Mouse (Mus musculus): ENCODE results near the gene Sel1l3. TPM values are rescaled to one million over a fixed set of nuclear protein-coding genes. Genes with fewer than 3 reads are reported as not detected.

Sel1l3 gene
- polyA plus RNA-seq (2014; fragmentation: Nextera tagmentation; extraction: Ambion mirVana), result 7.3 and 7.5 TPM in 2 replicates

DNA sequence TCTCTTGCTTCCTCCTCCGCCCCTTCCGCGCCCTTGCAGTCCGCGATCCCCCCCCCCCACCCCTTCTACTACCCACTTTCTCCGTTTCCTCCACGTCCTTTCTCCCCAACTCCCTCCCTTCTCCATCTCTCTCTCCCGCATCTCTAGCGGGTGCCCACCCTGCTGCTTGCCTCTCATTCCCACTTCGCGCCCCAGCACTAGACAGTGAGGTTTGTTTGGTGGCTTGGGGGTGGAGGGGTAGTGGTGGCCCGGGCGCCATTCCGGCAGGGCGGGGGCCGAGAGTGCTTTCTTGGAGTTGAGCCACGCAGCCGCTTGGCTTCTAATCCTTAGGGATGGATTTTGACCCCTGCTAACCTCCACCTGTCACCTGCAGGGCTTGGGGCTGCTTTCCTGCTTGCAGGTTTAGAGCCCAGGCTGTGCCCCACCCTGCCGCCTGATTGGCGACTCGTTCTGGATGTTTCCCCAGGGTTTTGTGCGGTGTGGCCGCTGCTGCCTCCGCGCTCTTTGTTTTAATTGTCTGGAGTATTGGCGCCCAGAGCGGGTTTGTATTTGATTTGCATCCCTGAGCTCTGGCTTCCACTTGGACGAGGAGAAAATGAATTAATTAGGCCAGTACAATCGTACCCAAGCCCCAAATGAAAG is at the start of gene Sel1l3:
Gene Sel1l3, minus strand, starts transcription at position 217 of the 642 bp plus-strand sequence.
- peaks cover 8% of the 10 kb centered on the region; the same call in 1 of the 2 replicates for H3K4me1 ChIP-seq (ENCODE audit: control insufficient read depth, insufficient read depth, low read length)
- ATAC-seq (ENCODE audit: insufficient number of reproducible peaks, insufficient read depth, low FRiP score, low read depth), result 0 out of 2 replicates have a peak, but pooled peaks have one; percentile 51
- H3K27ac ChIP-seq (ENCODE audit: low read length), result no peak within 1 kb of the TSS
- no peaks in the 10 kb centered on the region for H3K36me3 ChIP-seq (ENCODE audit: control insufficient read depth, insufficient read depth, low read length)
- H3K4me2 ChIP-seq (replicated peaks; ENCODE audit: low read depth, low read length), result peak within 1 kb of the TSS; percentile 99
- H3K9ac ChIP-seq (replicated peaks; ENCODE audit: low read depth, low read length), result peak within 1 kb of the TSS; percentile 53
- WGBS, result 4% methylated on average over 24 of the region's 29 CpGs
- H3K4me3 ChIP-seq (ENCODE audit: low read depth, low read length), result peak within 1 kb of the TSS; percentile 63
- no peaks in the 10 kb centered on the region for H3K9me3 ChIP-seq (ENCODE audit: control insufficient read depth, low read depth, low read length)
- H3K27me3 ChIP-seq (ENCODE audit: control insufficient read depth, insufficient read depth, low read length), result peaks cover 3% of the 10 kb centered on the region; the same call in 1 of the 2 replicates

DNA sequence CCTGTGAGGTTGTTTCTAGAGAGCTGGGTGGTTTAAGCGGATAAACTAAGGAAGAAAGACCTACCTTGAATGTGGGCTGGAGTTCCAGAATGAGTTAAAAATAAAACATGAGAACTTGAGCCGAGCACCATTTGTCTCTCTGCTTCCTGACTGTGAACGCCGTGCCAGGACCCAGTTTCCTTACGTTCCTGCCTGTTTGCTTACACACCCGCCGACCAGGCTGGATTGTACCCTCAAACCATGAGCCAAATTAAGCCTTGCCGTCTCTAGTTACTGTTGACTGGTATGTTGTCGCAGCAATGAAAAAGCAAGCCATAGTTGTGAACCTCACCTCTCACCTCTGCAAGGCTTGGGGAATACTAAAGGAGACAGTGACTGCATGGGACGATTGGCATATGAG is 48.3 kb upstream of the Sel1l3 start:
- H3K4me2 ChIP-seq (replicated peaks; ENCODE audit: low read depth, low read length), result no peak overlapping the region
- H3K27ac ChIP-seq (ENCODE audit: low read length), result no peak overlapping the region
- H3K27me3 ChIP-seq (ENCODE audit: control insufficient read depth, insufficient read depth, low read length), result no peaks in the 10 kb centered on the region
- H3K9ac ChIP-seq (replicated peaks; ENCODE audit: low read depth, low read length), result no peak overlapping the region
- no peak for ATAC-seq (ENCODE audit: insufficient number of reproducible peaks, insufficient read depth, low FRiP score, low read depth)
- H3K4me1 ChIP-seq (ENCODE audit: control insufficient read depth, insufficient read depth, low read length), result no peaks in the 10 kb centered on the region
- H3K4me3 ChIP-seq (ENCODE audit: low read depth, low read length), result no peak overlapping the region
- no peaks in the 10 kb centered on the region for H3K36me3 ChIP-seq (ENCODE audit: control insufficient read depth, insufficient read depth, low read length)
- H3K9me3 ChIP-seq (ENCODE audit: control insufficient read depth, low read depth, low read length), result no peaks in the 10 kb centered on the region
- 71% methylated on average over 10 of the region's 10 CpGs for WGBS

DNA sequence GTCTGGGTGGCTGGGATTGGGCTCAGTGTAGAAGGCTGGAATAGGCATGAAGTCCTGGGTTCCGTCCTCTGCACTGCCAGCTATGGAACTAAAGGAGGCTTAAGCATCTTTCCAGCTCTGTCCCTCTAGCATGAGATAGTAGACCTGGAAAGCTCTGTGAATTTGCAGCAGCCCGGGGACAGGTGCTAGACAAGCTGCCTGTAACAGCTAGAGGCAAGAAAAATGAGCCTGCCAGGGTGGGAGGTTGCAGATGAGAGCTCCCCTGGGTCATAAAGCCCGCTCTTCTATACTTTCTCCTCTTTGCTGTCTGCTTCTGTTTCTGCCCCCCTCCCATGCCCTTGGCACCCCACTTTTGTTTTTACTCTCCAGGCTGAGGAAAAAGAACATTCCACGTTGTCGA is 46.2 kb upstream of the Sel1l3 start:
- no peaks in the 10 kb centered on the region for H3K27me3 ChIP-seq (ENCODE audit: control insufficient read depth, insufficient read depth, low read length)
- WGBS, result 45% methylated on average over 5 of the region's 5 CpGs

DNA sequence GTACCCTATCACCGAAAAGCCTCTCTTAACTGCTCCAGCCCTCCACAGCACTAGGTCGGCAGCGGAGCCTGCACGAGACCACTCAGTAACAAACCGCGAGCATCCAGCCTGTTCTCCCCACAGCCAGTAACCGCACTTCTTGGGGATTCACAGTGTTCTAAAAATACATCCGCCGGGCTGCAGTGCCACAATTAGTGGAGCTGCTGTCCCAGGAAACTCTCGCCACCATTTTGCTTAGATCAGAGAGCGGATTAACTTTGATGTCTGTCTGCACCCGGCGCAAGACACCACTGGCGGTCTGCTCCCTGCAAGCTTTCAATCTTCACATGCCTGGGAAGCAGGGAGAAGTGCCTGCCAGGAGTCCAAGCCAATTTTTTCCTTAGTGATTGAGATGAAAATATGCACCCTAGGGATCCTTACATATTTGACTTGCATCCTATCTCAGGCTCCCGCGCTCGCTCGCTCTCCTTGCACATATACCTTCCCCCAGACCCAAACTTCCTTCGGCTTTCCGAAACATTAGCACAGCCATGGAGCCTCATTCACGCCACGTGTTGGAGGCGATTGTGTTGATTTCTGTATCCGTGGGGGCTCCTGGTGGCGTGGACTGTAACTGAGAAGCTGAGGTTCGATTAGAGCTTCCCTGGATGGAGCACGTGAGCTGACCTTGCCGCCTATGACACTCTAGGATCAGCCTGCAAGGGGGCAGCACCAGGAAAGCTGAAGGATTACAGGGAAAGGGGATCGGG is 44.5 kb upstream of the Sel1l3 start:
- peak overlapping the region; percentile 32 for H3K4me3 ChIP-seq (ENCODE audit: low read depth, low read length)
- ATAC-seq (ENCODE audit: insufficient number of reproducible peaks, insufficient read depth, low FRiP score, low read depth), result no peak; the same call in 1 of the 2 replicates
- no peaks in the 10 kb centered on the region for H3K9me3 ChIP-seq (ENCODE audit: control insufficient read depth, low read depth, low read length)
- H3K4me1 ChIP-seq (ENCODE audit: control insufficient read depth, insufficient read depth, low read length), result no peaks in the 10 kb centered on the region
- WGBS, result 3% methylated on average over 29 of the region's 29 CpGs
- H3K36me3 ChIP-seq (ENCODE audit: control insufficient read depth, insufficient read depth, low read length), result no peaks in the 10 kb centered on the region
- H3K27me3 ChIP-seq (ENCODE audit: control insufficient read depth, insufficient read depth, low read length), result no peaks in the 10 kb centered on the region
- H3K27ac ChIP-seq (ENCODE audit: low read length), result no peak overlapping the region
- H3K9ac ChIP-seq (replicated peaks; ENCODE audit: low read depth, low read length), result 0 out of 2 replicates have a peak overlapping the region, but pooled peaks have one; percentile 30
- H3K4me2 ChIP-seq (replicated peaks; ENCODE audit: low read depth, low read length), result peak overlapping the region; percentile 54

More for the DNA sequence above, 46.2 kb upstream of the Sel1l3 start:
- Histone ChIP-seq H3K4me1 (ENCODE audit: control insufficient read depth, insufficient read depth, low read length) (no peaks in the 10 kb centered on the region), H3K9me3 (ENCODE audit: control insufficient read depth, low read depth, low read length) (no peaks in the 10 kb centered on the region), H3K4me3 (ENCODE audit: low read depth, low read length) (no peak overlapping the region), H3K27ac (ENCODE audit: low read length) (no peak overlapping the region), H3K4me2 (replicated peaks; ENCODE audit: low read depth, low read length) (no peak overlapping the region), H3K9ac (replicated peaks; ENCODE audit: low read depth, low read length) (no peak overlapping the region), H3K36me3 (ENCODE audit: control insufficient read depth, insufficient read depth, low read length) (no peaks in the 10 kb centered on the region)
- no peak for ATAC-seq (ENCODE audit: insufficient number of reproducible peaks, insufficient read depth, low FRiP score, low read depth)

DNA sequence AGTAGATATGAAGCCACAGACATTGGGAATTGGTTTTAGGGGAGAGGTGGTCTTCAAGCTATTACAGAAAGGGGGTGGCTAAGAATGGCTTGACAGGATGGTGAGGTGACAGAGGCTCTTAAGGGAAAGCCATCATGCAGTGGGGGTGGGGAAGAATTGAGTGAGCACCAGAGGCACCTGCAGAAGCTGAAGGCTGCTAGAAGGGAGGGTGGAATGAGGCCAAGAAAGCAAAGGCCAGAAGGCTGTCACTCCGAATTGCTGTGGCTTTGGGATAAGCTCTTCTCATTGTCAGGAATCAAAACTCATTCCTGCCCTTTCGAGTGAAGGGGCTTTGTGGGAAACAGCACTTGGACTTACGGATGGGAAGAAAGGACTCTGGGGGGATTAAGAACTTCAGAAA is 41.1 kb upstream of the Sel1l3 start:
- no peak overlapping the region for H3K4me2 ChIP-seq (replicated peaks; ENCODE audit: low read depth, low read length)
- no peak for ATAC-seq (ENCODE audit: insufficient number of reproducible peaks, insufficient read depth, low FRiP score, low read depth)

DNA sequence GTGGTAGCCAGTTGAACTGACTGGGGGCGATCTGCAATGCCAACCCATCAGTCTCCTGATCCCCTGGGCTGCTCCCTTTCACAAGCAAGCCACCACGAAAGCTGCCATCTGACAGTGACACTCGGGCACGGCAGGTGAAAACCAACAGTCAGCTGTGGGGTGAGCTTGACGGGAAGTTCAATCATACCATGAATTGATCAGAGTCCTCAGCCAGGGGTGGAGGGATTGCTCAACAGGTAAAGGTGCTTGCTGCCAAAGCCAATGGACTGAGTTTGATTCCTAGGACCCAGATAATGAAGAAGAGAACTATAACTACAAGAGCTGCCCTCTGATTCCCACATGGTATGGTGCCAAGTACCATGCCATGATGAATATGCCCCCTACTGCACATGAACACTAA is 40.4 kb upstream of the Sel1l3 start:
- H3K4me3 ChIP-seq (ENCODE audit: low read depth, low read length), result no peak overlapping the region
- H3K4me1 ChIP-seq (ENCODE audit: control insufficient read depth, insufficient read depth, low read length), result no peaks in the 10 kb centered on the region
- no peak overlapping the region for H3K4me2 ChIP-seq (replicated peaks; ENCODE audit: low read depth, low read length)
- H3K27me3 ChIP-seq (ENCODE audit: control insufficient read depth, insufficient read depth, low read length), result no peaks in the 10 kb centered on the region
- no peak overlapping the region for H3K27ac ChIP-seq (ENCODE audit: low read length)
- no peaks in the 10 kb centered on the region for H3K36me3 ChIP-seq (ENCODE audit: control insufficient read depth, insufficient read depth, low read length)
- no peak overlapping the region for H3K9ac ChIP-seq (replicated peaks; ENCODE audit: low read depth, low read length)
- no peaks in the 10 kb centered on the region for H3K9me3 ChIP-seq (ENCODE audit: control insufficient read depth, low read depth, low read length)
- no peak for ATAC-seq (ENCODE audit: insufficient number of reproducible peaks, insufficient read depth, low FRiP score, low read depth)
- 80% methylated on average over 5 of the region's 5 CpGs for WGBS

More for the DNA sequence above, 41.1 kb upstream of the Sel1l3 start:
- no peak overlapping the region for H3K27ac ChIP-seq (ENCODE audit: low read length)
- no peak overlapping the region for H3K4me3 ChIP-seq (ENCODE audit: low read depth, low read length)
- WGBS, result 49% methylated on average over 3 of the region's 3 CpGs
- no peaks in the 10 kb centered on the region for H3K9me3 ChIP-seq (ENCODE audit: control insufficient read depth, low read depth, low read length)
- H3K27me3 ChIP-seq (ENCODE audit: control insufficient read depth, insufficient read depth, low read length), result no peaks in the 10 kb centered on the region
- H3K9ac ChIP-seq (replicated peaks; ENCODE audit: low read depth, low read length), result no peak overlapping the region
- no peaks in the 10 kb centered on the region for H3K4me1 ChIP-seq (ENCODE audit: control insufficient read depth, insufficient read depth, low read length)
- no peaks in the 10 kb centered on the region for H3K36me3 ChIP-seq (ENCODE audit: control insufficient read depth, insufficient read depth, low read length)

DNA sequence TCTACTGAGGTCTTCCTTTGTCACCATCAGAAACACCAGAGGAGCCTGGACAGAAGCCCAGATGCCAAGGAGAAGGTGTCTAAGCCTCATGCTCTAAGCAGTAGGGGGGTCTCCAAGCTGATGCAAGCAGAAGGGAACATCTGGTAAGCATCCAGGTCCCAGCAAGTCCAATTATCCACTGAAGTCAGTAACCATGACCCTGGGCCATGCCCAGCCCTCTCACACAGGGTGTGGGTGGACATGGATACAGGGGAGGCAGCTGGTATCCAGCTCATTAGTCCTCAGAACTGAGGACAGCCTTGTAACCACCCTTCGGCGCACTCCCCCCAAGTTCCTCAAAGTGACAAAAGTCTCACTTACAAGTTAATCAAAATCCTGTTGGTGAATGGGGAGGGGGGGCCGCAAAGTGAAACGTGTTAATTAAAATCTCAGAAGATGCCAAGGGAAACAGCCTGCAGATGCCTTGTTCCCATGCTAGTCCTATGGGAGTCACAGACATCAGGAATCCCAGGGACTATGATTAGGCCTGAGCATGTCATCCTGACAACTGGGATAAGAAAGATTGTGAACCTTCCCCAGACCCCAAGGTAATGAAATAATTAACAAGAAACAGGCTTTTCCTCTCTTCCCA is 35.8 kb upstream of the Sel1l3 start:
- 72% methylated on average over 4 of the region's 4 CpGs for WGBS
- no peak for ATAC-seq (ENCODE audit: insufficient number of reproducible peaks, insufficient read depth, low FRiP score, low read depth)

DNA sequence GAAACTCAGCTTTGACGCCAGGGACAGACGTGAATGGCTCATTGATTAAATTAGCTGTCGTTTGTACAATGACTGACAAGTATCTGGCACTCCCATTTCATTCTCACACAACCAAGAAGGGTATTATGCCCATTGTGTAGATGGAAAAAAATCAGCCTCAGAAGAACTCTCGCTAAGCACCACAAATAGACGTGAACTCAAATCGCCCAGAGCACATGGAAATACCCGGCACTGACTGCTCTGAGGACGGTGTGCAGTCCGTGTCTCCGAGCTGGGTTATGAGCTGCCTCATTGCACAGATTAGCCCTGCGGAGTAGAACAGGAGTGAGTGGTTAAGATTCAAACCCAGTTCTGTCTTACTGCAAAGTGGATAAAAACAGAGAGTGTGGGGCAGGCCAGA is 34.8 kb upstream of the Sel1l3 start:
- no peaks in the 10 kb centered on the region for H3K9me3 ChIP-seq (ENCODE audit: control insufficient read depth, low read depth, low read length)
- 69% methylated on average over 11 of the region's 11 CpGs for WGBS

More for the DNA sequence above, 35.8 kb upstream of the Sel1l3 start:
- Histone ChIP-seq H3K4me2 (replicated peaks; ENCODE audit: low read depth, low read length) (no peak overlapping the region), H3K27ac (ENCODE audit: low read length) (no peak overlapping the region), H3K9ac (replicated peaks; ENCODE audit: low read depth, low read length) (no peak overlapping the region), H3K4me1 (ENCODE audit: control insufficient read depth, insufficient read depth, low read length) (no peaks in the 10 kb centered on the region), H3K27me3 (ENCODE audit: control insufficient read depth, insufficient read depth, low read length) (no peaks in the 10 kb centered on the region), H3K9me3 (ENCODE audit: control insufficient read depth, low read depth, low read length) (no peaks in the 10 kb centered on the region), H3K4me3 (ENCODE audit: low read depth, low read length) (no peak overlapping the region), H3K36me3 (ENCODE audit: control insufficient read depth, insufficient read depth, low read length) (no peaks in the 10 kb centered on the region)

More for the DNA sequence above, 34.8 kb upstream of the Sel1l3 start:
- Histone ChIP-seq H3K9ac (replicated peaks; ENCODE audit: low read depth, low read length) (no peak overlapping the region), H3K36me3 (ENCODE audit: control insufficient read depth, insufficient read depth, low read length) (no peaks in the 10 kb centered on the region), H3K4me3 (ENCODE audit: low read depth, low read length) (no peak overlapping the region), H3K27ac (ENCODE audit: low read length) (no peak overlapping the region), H3K4me1 (ENCODE audit: control insufficient read depth, insufficient read depth, low read length) (no peaks in the 10 kb centered on the region), H3K27me3 (ENCODE audit: control insufficient read depth, insufficient read depth, low read length) (no peaks in the 10 kb centered on the region), H3K4me2 (replicated peaks; ENCODE audit: low read depth, low read length) (no peak overlapping the region)
- no peak for ATAC-seq (ENCODE audit: insufficient number of reproducible peaks, insufficient read depth, low FRiP score, low read depth)
